Mouse (Mus musculus) left cerebral cortex, postnatal 4 days (tissue): ENCODE data around the gene Pus3. TPM values are rescaled to one million over a fixed set of nuclear protein-coding genes. Genes with fewer than 3 reads are reported as not detected.

Source experiments
- DNase-seq: peaks from one replicate; pipeline ENCODE4 v3.0.0-alpha.2; 2022
- intact Hi-C: fragments of 180-260 bp; cut with DNase I; formaldehyde crosslinking; loops from one replicate; pipeline ENCODE4 v1.15.1; 2025
- total RNA-seq, 2 experiments: library from RNA; stranded (reverse); gene quantifications; 2 replicates each; pipeline ENCODE4 v1.2.3; 2021

Gene Pus3
- total RNA-seq, 2 experiments from 2014 or later = 14.4 to 14.5 TPM

GRCm38 (mm10) chr9:35543099-35543860 lies 15.1 kb upstream of the Pus3 start:
- DNase-seq = no peak
- intact Hi-C loops = loop anchor here (10.0 kb wide), 1 partner anchor 328 kb away; the partner anchor contains the start of gene Foxred1

DNA sequence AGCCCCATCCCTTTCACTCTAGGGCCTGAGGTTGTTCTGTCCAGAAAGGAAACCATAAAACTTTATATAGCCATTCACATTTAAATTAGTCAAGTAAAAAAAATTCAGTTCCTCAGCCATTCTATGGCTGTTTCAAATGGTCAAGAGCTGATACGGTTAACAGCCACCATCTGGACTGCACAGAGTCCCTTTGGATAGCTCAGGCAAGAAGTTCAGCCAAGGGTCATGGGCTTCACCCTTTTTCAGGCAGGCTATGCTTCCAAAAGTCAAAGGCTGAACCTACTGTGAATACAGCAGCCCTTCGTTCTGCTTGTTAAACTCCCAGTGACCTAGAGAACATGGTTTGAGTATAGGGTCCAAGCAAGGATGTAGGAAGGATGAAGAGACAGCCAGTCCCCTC lies 13.7 kb upstream of the Pus3 start:
- no peak for DNase-seq
- intact Hi-C loops = loop anchor here (10.0 kb wide), 1 partner anchor 330 kb away; the partner anchor contains the start of gene Foxred1

DNA sequence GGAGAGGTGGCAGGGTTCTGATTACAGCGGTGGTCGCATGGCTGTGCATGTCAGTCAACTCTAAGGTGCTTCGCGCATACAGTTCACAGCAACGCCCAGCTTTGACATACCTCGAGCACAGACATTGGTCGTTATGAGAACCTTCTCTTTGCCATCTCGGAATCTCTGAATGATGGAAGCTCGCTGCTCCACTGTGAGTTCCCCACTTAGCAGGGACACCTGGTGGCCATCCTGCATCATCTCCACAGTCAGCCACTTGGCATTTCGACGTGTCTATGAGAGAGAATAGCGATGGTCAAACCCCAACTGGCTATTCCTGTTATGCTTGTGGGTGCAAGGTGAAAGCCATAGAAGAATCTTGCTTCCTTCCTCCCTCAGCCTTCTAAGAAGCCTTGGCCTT lies 12.7 kb upstream of the Pus3 start:
- no peak for DNase-seq
- intact Hi-C loops = loop anchor here (10.0 kb wide), 1 partner anchor 331 kb away; the partner anchor contains the start of gene Foxred1

- DNase-seq = no peak
These were observed 11.7 kb upstream of the Pus3 start for GRCm38 (mm10) chr9:35546745-35547144.

GRCm38 (mm10) chr9:35548455-35548854 lies 9.9 kb upstream of the Pus3 start:
- intact Hi-C loops = loop anchor here (10.0 kb wide), 1 partner anchor 334 kb away; the partner anchor contains the start of gene Foxred1
- no peak for DNase-seq

More at GRCm38 (mm10) chr9:35546745-35547144, 11.7 kb upstream of the Pus3 start:
- intact Hi-C loops = loop anchor here (10.0 kb wide), 1 partner anchor 332 kb away; the partner anchor contains the start of gene Foxred1

DNA sequence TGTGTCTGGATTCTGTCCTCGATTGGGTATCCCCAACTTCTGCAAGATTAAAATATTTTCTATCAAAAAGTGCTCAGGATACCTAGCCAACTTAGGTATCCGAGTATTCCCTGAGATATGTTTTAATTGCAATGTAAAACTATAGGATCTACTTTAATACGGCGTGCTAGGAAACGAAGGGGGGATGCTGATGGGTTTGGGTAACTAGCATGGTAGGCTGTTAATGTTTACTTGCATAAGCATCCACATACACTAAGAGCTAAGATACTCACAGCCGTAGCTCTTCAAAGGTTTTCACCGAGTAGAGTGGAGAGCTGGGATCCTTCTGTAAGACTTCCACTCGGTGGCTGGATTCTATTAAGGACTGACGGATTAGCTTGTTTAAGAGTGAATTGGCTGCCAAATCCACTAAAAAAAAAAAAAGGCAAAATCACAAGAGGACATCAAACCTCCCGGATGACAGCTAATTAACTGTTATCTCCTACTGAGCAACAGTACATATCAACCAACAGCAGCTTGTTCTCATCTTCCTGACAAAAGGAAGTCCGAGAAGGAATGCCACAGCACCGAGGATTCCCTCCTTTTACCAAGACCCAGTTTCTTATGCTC lies 1.8 kb upstream of the Pus3 start:
- intact Hi-C loops = no loop called here

GRCm38 (mm10) chr9:35559009-35559890 lies 855 bp downstream of the Pus3 start:
- intact Hi-C loops = no loop called here
- peak; percentile 90 for DNase-seq

More for the DNA sequence above, 1.8 kb upstream of the Pus3 start:
- DNase-seq = no peak

GRCm38 (mm10) chr9:35561076-35561475 lies 2.7 kb downstream of the Pus3 start:
- intact Hi-C loops = no loop called here
- DNase-seq = no peak

DNA sequence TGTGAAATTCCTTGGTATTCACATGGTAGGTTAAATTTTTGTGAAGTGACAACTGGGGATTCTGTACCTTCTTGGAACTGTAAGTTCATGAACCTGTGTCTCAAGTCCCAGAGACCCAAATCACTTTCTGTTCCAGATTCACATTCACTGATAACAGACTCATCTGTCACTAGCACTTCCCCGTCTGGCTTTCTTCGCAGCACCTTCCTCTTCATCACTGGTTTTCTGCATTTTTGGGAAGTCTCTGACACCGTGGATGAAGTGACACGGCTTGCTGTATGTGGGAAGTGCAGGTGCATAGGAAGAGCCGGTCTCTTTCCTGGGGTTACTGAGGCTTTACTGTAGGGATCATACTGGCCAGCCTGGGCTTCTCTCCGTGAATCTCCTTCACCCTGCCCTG lies 3.2 kb downstream of the Pus3 start:
- no peak for DNase-seq
- intact Hi-C loops = no loop called here

DNA sequence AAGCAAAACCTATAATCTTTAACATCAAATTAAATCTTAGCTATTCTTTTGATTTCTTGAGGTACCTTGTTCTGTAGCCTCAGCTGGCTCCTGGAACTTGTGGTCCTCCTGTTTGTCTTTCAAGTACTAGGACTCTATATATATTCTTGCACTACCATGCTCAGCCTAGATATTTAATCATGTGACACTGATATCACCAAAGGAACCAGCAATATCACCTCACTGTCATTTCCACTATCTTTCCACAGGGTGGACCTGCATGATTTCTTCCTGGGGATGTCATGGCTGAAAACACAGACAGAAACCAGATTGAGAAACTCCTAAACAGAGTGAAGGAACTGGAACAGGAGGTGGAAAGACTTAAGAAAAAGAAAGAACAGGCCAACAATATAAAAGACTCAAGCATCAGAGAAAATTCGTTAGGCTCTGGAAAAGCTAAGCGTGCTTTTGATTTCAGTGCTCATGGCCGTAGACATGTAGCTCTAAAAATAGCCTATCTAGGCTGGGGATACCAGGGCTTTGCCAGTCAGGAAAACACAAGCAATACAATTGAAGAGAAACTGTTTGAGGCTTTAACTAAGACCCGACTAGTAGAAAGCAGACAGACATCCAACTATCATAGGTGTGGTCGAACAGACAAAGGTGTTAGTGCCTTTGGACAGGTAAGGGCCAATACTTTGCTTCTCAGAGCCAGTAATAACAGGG lies 6.3 kb downstream of the Pus3 start:
- intact Hi-C loops = no loop called here
- DNase-seq = no peak

- intact Hi-C loops = no loop called here
- DNase-seq = no peak
These were observed 9.6 kb downstream of the Pus3 start for GRCm38 (mm10) chr9:35567995-35568394.

- peak; percentile 94 for DNase-seq
- intact Hi-C loops = no loop called here
These were observed 11.5 kb downstream of the Pus3 start, which contains the start of the genes Pate2 and Hyls1 for GRCm38 (mm10) chr9:35569571-35570534. TSS of gene Pate2 (plus strand) at chr9:35570284. TSS of gene Hyls1 (minus strand) at chr9:35570398.

- DNase-seq = no peak
- intact Hi-C loops = no loop called here
These were observed 12.3 kb downstream of the Pus3 start for GRCm38 (mm10) chr9:35570663-35571062.

DNA sequence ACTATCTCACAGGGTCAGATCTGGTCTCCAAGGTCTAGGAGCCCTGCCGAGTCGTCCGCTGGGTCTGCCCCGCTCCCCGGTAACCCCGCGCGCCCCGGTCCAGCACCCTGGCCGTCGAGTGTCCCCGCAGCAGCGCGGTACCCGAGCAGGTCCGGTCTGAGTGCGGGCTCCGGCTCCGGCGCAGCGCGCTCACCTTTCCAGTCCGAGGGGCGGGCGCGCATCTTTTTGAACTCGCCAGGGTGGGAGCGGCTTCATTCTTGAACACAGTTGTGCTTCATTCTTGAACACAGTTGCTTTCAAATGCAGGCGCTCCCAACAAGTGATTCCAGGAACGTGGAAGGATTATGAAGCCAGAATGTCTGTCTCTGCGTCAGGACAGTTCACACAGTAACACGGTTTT lies 16.0 kb downstream of the Pus3 start:
- intact Hi-C loops = no loop called here

DNA sequence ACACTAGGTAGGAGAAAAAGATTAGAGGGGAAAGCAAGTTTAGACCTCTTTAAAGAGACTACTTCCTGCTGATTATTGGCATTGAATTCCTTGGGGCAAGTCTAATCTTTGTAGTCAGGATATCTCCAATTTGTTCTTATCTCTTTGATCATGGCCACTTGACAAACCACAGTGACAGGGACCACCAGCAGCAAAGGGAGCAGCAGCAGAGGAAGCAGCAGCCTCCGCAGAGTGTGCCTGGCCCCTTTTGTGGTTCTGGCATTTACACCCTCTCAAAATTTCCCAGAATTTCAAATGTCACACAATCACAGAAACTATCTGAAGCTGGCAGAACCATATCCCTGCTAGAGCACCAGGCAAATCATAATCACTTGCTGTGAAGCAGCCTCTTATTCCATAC lies 29.3 kb downstream of the Pus3 start:
- DNase-seq = no peak
- intact Hi-C loops = loop anchor here (10.0 kb wide), 1 partner anchor 1127 kb away; no protein-coding TSS in a partner anchor

More for the DNA sequence above, 16.0 kb downstream of the Pus3 start:
- no peak for DNase-seq

DNA sequence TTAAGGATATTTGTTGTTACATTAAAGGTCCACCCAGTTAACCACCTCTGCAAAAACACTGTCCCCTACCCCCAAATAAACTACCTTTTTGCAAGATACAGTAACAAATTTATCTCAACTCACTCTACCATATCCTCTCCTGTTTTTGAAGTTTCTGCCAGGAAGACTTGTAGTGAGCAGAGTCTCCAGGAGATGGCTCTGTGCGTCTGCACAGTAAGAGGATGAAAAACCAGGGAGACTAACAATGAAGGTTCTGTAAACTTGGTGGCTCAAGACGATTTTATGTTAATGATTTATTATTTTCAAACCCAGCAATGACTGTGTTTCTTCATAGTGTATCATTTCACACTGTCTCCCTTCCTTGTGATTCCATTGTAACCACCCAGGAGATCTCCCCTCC lies 34.5 kb downstream of the Pus3 start:
- intact Hi-C loops = loop anchor here (5.0 kb wide), 1 partner anchor 114 kb away; no protein-coding TSS in a partner anchor
- no peak for DNase-seq

DNA sequence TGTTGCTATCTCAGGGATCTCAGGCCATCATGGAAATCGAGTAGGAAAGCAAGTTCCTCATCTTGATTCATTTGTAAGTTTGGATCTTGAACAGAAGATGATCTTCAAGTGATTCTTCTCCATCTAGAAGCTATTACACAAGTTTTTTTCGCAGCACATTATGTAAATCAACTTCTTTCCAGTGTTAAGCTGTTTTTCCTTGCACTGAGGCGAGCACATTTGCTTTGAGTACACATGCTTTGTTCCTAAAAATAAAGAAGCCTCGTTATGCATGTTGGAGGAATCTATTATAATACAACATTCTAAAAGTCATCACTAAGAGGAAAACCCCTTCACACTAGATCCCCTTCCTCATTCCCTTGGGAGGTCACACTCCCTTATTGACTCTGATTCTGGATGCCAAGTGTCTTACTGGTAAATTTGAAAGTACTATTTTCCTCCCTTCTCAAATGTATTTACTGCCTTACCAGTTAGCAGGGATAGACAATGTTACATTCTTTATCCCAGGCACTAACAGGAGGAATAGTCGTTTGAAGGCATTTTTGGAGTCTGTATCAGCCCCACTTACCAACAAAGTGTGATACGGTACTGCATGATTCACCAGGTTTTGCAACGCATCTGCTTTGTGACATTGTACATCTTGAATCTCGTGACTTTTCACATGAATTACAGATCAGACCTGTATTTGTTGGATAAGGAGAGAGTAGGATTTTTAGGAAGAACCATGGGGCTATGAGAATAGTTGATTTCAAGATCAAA lies 49.4 kb downstream of the Pus3 start:
- intact Hi-C loops = no loop called here
- DNase-seq = no peak

GRCm38 (mm10) chr9:35611841-35612240 lies 53.4 kb downstream of the Pus3 start, which contains the start of gene Pate4:
TSS of gene Pate4 (minus strand) at chr9:35611941.
- intact Hi-C loops = no loop called here
- no peak for DNase-seq
